Mouse (Mus musculus): ENCODE measurements around the gene Cdh16.
A peak's percentile ranks its signal among the peaks of the same experiment; 100 is the strongest.

Gene Cdh16

GRCm38 (mm10) chr8:104576820-104577219 lies 47.4 kb downstream of the Cdh16 start:
- no peak for DNase-seq (ENCODE audit: low read depth, low spot score)

- peak; percentile 90 for DNase-seq (ENCODE audit: low read depth, low spot score)
Measured at GRCm38 (mm10) chr8:104570436-104571343, 53.5 kb downstream of the Cdh16 start.

GRCm38 (mm10) chr8:104569559-104569958 lies 54.6 kb downstream of the Cdh16 start:
- peak; percentile 84 for DNase-seq (ENCODE audit: low read depth, low spot score)

- DNase-seq (ENCODE audit: low read depth, low spot score), result no peak
Measured at GRCm38 (mm10) chr8:104565457-104565798, 58.8 kb downstream of the Cdh16 start.

GRCm38 (mm10) chr8:104564633-104565456 lies 59.4 kb downstream of the Cdh16 start:
- peak; percentile 96 for DNase-seq (ENCODE audit: low read depth, low spot score)

- no peak for DNase-seq (ENCODE audit: low read depth, low spot score)
Measured at GRCm38 (mm10) chr8:104560731-104561130, 63.5 kb downstream of the Cdh16 start.

- DNase-seq (ENCODE audit: low read depth, low spot score), result no peak
Measured at GRCm38 (mm10) chr8:104557226-104557625, 67.0 kb downstream of the Cdh16 start.

- DNase-seq (ENCODE audit: low read depth, low spot score), result no peak
Measured at GRCm38 (mm10) chr8:104555191-104555590, 69.0 kb downstream of the Cdh16 start.

Data from ES-CJ7 (cell line).